Mouse (Mus musculus): ENCODE results near the gene Arid3c. TPM values are rescaled to one million over a fixed set of nuclear protein-coding genes. Genes with fewer than 3 reads are reported as not detected.
"Not testable (repeated sequence)": the region's sequence is repeated elsewhere in the genome, so short reads cannot be mapped to it uniquely, and the experiment has no call there.

Arid3c gene
- 0.26 and 0.32 TPM in 2 replicates for polyA plus RNA-seq (2015; fragmentation: Nextera tagmentation; extraction: Ambion mirVana)

GRCm38 (mm10) chr4:41731052-41731765, at the start of gene Arid3c:
Gene Arid3c (minus strand): TSS chr4:41731142.
- ATAC-seq: peak; percentile 53; the same call in 1 of the 2 replicates
- peaks cover 23% of the 10 kb centered on the region for H3K4me1 ChIP-seq (replicated peaks)
- peak within 1 kb of the TSS; percentile 57 for H3K4me2 ChIP-seq (replicated peaks)
- H3K9me3 ChIP-seq: no peaks in the 10 kb centered on the region
- H3K9ac ChIP-seq (replicated peaks): peak within 1 kb of the TSS; percentile 55
- WGBS: 2% methylated on average over 50 of the region's 50 CpGs
- H3K4me3 ChIP-seq (replicated peaks): peak within 1 kb of the TSS; percentile 39
- H3K36me3 ChIP-seq: no peaks in the 10 kb centered on the region
- H3K27ac ChIP-seq: no peak within 1 kb of the TSS
- H3K27me3 ChIP-seq: peaks cover 75% of the 10 kb centered on the region

- H3K9me3 ChIP-seq; H3K27me3 ChIP-seq; H3K4me1 ChIP-seq (replicated peaks); H3K36me3 ChIP-seq; H3K27ac ChIP-seq; H3K4me2 ChIP-seq (replicated peaks); H3K9ac ChIP-seq (replicated peaks); ATAC-seq; H3K4me3 ChIP-seq (replicated peaks): not testable (repeated sequence)
- 64% methylated on average over 1 of the region's 1 CpGs for WGBS
Observed at GRCm38 (mm10) chr4:41775840-41776239, 44.9 kb upstream of the Arid3c start.

DNA sequence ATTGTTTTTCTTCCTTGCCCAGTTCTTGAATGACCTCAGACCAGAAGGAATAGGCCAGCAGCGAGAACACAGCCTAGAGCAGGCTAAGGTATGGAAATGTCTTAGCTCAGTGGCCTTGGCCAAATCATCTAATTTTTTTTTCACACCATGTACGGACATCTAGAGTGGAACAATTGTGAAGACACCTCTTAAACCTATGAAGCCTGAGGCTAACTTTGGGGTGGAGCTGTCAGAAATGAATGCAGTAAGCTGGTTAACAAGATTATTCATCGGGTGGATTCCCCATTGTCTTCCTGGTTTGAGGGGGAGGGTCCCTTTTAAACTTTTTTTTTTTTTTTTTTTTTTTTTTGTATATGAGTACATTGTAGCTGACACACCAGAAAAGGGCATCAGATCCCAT, 43.6 kb upstream of the Arid3c start:
- not testable (repeated sequence) for H3K4me1 ChIP-seq (replicated peaks); ATAC-seq; H3K27me3 ChIP-seq; H3K36me3 ChIP-seq; H3K9me3 ChIP-seq
- 0 out of 2 replicates have a peak overlapping the region, but pooled peaks have one; percentile 49 for H3K9ac ChIP-seq (replicated peaks)
- peak overlapping the region; percentile 50 for H3K4me3 ChIP-seq (replicated peaks)
- 59% methylated on average over 3 of the region's 3 CpGs for WGBS
- H3K27ac ChIP-seq: peak overlapping the region; percentile 47; the same call in 1 of the 2 replicates
- peak overlapping the region; percentile 54 for H3K4me2 ChIP-seq (replicated peaks)

GRCm38 (mm10) chr4:41774002-41774401, 43.1 kb upstream of the Arid3c start, which contains the start of gene Ccl27a:
Gene Ccl27a (minus strand): TSS chr4:41774247.
- Histone ChIP-seq H3K4me2 (replicated peaks) (peak within 1 kb of the TSS; percentile 54), H3K27ac (peak within 1 kb of the TSS; percentile 58; the same call in 1 of the 2 replicates), H3K4me3 (replicated peaks) (peak within 1 kb of the TSS; percentile 50), H3K9ac (replicated peaks) (peak within 1 kb of the TSS; percentile 60)
- ATAC-seq; H3K27me3 ChIP-seq; H3K9me3 ChIP-seq; H3K36me3 ChIP-seq; H3K4me1 ChIP-seq (replicated peaks): not testable (repeated sequence)
- 2% methylated on average over 12 of the region's 14 CpGs for WGBS

DNA sequence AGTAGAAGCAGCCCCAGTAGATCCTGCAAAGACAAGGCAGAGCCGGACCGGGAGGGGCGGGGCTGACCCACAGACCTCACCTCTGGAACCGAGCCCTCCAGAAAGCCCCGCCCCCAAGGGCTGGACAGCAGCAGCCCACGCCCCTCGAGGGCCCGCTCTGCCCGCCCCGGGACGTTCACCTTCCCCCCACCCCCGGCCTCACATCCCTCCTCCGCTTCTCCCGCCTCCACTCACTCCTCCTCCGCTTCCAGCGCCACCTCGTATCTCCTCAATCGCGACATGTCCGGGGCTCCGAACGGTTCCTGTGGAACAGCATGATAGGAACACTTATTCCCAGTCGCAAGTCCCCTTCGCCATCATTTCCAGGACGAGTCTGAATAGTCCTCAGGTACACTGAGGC, 42.6 kb upstream of the Arid3c start:
- not testable (repeated sequence) for H3K36me3 ChIP-seq; H3K9me3 ChIP-seq; H3K4me1 ChIP-seq (replicated peaks); H3K27me3 ChIP-seq; ATAC-seq
- peak overlapping the region; percentile 60 for H3K9ac ChIP-seq (replicated peaks)
- H3K4me2 ChIP-seq (replicated peaks): peak overlapping the region; percentile 53
- 1% methylated on average over 23 of the region's 25 CpGs for WGBS
- peak overlapping the region; percentile 50 for H3K4me3 ChIP-seq (replicated peaks)
- H3K27ac ChIP-seq: peak overlapping the region; percentile 58; the same call in 1 of the 2 replicates

DNA sequence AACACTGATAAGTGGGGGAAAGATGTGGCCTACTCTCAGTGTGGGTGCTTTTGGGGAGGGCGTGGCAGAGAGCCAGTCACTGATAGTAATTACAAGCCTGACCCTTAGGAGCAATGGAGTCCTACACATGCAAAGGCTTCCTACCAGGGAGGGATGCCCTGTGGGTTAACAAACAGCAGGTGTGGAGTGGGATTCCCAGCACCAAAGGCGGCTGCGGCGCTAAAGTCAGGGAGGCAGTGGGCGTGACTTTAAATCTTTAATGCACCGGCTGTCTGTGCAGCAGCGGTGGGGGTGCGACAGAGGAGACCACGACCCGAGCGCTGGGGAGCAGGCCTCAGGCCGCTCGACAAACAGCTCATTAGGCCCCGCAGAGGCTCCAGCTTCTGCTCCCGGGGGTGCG, 42.0 kb upstream of the Arid3c start:
- H3K36me3 ChIP-seq; H3K27me3 ChIP-seq; H3K4me1 ChIP-seq (replicated peaks); H3K9me3 ChIP-seq; ATAC-seq; H3K27ac ChIP-seq: not testable (repeated sequence)
- peak overlapping the region; percentile 36 for H3K4me3 ChIP-seq (replicated peaks)
- peak overlapping the region; percentile 46; the same call in 1 of the 2 replicates for H3K9ac ChIP-seq (replicated peaks)
- peak overlapping the region; percentile 50 for H3K4me2 ChIP-seq (replicated peaks)
- WGBS: 7% methylated on average over 7 of the region's 16 CpGs

GRCm38 (mm10) chr4:41767301-41767700, 36.4 kb upstream of the Arid3c start:
- not testable (repeated sequence) for ATAC-seq; H3K9me3 ChIP-seq; H3K9ac ChIP-seq (replicated peaks); H3K27ac ChIP-seq; H3K4me2 ChIP-seq (replicated peaks); H3K36me3 ChIP-seq; H3K4me3 ChIP-seq (replicated peaks); H3K4me1 ChIP-seq (replicated peaks); H3K27me3 ChIP-seq
- WGBS: 86% methylated on average over 10 of the region's 10 CpGs

- 85% methylated on average over 4 of the region's 6 CpGs for WGBS
- H3K4me2 ChIP-seq (replicated peaks); H3K27ac ChIP-seq; H3K9ac ChIP-seq (replicated peaks); H3K9me3 ChIP-seq; H3K4me3 ChIP-seq (replicated peaks); ATAC-seq; H3K27me3 ChIP-seq: not testable (repeated sequence)
- peaks cover 11% of the 10 kb centered on the region; the same call in 1 of the 2 replicates for H3K36me3 ChIP-seq
- H3K4me1 ChIP-seq (replicated peaks): peaks cover 36% of the 10 kb centered on the region
Observed at GRCm38 (mm10) chr4:41763176-41763575, 32.2 kb upstream of the Arid3c start.

DNA sequence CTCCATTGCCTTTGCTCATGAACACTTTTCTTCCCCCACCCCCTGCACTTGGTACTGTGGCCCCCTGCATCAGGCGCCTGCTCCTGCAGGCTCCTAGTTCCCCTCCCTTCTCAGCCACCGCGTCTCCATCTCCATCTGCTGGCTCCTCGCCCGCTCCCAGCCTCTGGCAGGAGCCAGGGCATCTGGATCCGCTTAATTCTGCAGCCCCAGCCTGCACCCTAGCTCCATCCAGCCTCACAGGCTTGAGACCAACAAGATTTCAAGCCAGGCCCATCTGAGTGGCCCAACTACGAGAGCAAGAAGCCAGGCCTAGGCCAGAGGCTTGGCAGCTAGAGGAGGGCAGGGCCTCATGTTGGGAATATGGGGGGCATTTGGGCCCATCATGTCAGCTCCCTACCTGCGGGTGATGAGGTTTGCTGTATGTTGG, 31.8 kb upstream of the Arid3c start:
- H3K4me1 ChIP-seq (replicated peaks): peaks cover 36% of the 10 kb centered on the region
- not testable (repeated sequence) for H3K4me2 ChIP-seq (replicated peaks); ATAC-seq; H3K4me3 ChIP-seq (replicated peaks); H3K36me3 ChIP-seq; H3K27ac ChIP-seq; H3K9me3 ChIP-seq; H3K27me3 ChIP-seq
- 0 out of 2 replicates have a peak overlapping the region, but pooled peaks have one; percentile 20 for H3K9ac ChIP-seq (replicated peaks)
- whole genome bisulfite sequencing: 43% methylated on average over 8 of the region's 8 CpGs

DNA sequence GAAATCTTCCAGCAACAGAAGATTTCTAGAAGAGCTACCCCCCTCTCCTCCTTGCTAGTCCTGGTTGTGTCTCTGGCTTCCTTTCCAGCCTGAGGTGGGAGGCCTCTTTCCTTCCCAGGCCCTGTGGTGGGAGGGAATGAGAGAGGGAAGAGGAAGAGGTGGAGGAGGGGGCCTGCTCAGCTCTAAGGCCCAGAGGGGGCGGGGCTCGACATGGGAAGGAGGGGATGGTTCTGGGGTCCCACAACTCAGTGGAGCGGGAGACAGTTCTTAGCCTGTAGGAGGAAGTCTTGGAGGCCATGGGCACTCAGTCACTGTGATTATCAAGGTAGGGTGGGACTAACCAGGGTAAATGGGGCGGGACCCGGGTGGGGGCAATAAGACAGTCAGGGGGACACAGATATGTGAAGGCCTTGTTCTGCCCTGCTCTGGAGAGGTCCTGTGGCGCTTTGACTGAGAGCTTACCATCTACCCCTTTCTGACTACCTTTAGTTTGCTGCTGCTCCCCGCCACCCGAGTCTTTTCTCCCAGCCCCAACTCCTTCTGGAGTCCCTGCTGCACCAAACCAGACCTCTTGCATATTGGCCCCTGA, 31.3 kb upstream of the Arid3c start:
- 36% methylated on average over 8 of the region's 8 CpGs for WGBS
- Histone ChIP-seq H3K4me1 (replicated peaks) (peaks cover 36% of the 10 kb centered on the region), H3K27ac (0 out of 2 replicates have a peak overlapping the region, but pooled peaks have one; percentile 22), H3K36me3 (peaks cover 7% of the 10 kb centered on the region), H3K4me2 (replicated peaks) (0 out of 2 replicates have a peak overlapping the region, but pooled peaks have one; percentile 9), H3K27me3 (no peaks in the 10 kb centered on the region), H3K4me3 (replicated peaks) (no peak overlapping the region), H3K9me3 (no peaks in the 10 kb centered on the region), H3K9ac (replicated peaks) (peak overlapping the region; percentile 41)
- ATAC-seq: no peak

DNA sequence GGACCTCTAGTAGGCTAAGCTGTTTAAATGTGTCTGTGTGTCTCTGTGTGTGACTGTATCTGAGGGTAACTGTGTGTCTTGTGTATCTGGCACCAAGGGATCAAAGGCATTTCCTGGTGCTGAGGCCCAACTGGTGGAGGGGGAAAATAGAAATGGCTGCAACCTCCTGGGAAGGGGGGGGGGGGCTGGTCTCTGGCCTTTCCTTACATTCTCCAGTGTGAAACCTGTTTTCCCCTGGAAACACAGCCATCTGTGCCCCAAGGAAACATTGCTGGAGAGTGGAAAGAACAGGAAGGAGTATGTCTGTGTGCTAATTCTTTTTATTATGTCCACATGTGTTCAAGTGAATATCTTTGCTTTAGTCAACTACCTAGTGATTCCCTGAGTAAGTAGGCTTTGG, 30.7 kb upstream of the Arid3c start:
- peak overlapping the region; percentile 41; the same call in 1 of the 2 replicates for H3K9ac ChIP-seq (replicated peaks)
- ATAC-seq: no peak
- H3K27ac ChIP-seq: 0 out of 2 replicates have a peak overlapping the region, but pooled peaks have one; percentile 22

DNA sequence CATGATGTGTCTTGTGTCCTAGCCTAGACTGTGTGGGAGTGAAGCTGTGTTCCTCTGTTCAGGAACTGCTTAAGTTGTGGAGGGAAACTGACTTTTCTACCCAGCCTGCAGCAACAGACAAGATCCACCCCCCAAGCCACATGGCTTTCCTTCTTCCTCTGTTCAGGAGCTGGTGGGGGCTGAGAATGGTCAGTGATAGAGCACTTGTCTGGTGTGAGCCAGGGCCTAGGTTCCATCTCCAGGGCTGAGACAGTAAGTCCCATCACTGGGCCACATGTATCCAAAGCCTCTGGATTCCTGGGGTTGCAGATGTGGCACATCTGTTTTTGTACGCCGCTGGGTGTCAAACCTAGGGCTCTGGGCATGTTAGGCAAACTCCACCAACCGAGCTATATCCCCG, 30.0 kb upstream of the Arid3c start:
- Histone ChIP-seq H3K9ac (replicated peaks) (0 out of 2 replicates have a peak overlapping the region, but pooled peaks have one; percentile 73), H3K9me3 (no peaks in the 10 kb centered on the region), H3K27me3 (no peaks in the 10 kb centered on the region), H3K4me3 (replicated peaks) (peak overlapping the region; percentile 39), H3K27ac (peak overlapping the region; percentile 64), H3K36me3 (peaks cover 7% of the 10 kb centered on the region), H3K4me2 (replicated peaks) (peak overlapping the region; percentile 62), H3K4me1 (replicated peaks) (peaks cover 43% of the 10 kb centered on the region)
- ATAC-seq: peak; percentile 21; the same call in 1 of the 2 replicates
- 90% methylated on average over 4 of the region's 4 CpGs for WGBS

More for the DNA sequence above, 30.7 kb upstream of the Arid3c start:
- H3K4me2 ChIP-seq (replicated peaks): 0 out of 2 replicates have a peak overlapping the region, but pooled peaks have one; percentile 62
- peaks cover 7% of the 10 kb centered on the region for H3K36me3 ChIP-seq
- no peaks in the 10 kb centered on the region for H3K27me3 ChIP-seq
- no peaks in the 10 kb centered on the region for H3K9me3 ChIP-seq
- peaks cover 37% of the 10 kb centered on the region for H3K4me1 ChIP-seq (replicated peaks)
- no peak overlapping the region for H3K4me3 ChIP-seq (replicated peaks)

All from midbrain, embryonic 13.5 days (tissue).